Mouse (Mus musculus) C2C12 (cell line): ENCODE results near the gene Acbd3. TPM values are rescaled to one million over a fixed set of nuclear protein-coding genes. Genes with fewer than 3 reads are reported as not detected.

Source experiments
- H3K27me3 ChIP-seq: one replicate; pipeline ENCODE4 v1.6.1; 2011; ENCODE audit not compliant: control insufficient read depth, insufficient read depth, insufficient read length
- H3K36me3 ChIP-seq: one replicate; pipeline ENCODE4 v1.6.1; 2011; ENCODE audit not compliant: control insufficient read depth, insufficient read depth
- H3K4me3 ChIP-seq: one replicate; pipeline ENCODE4 v1.5.1; 2011; ENCODE audit warnings: mild to moderate bottlenecking, control low read depth; ENCODE audit not compliant: poor library complexity, insufficient read depth, severe bottlenecking
- H3K79me2 ChIP-seq: one replicate; pipeline ENCODE4 v1.6.1; 2011; ENCODE audit not compliant: control insufficient read depth, insufficient read depth
- H3K79me3 ChIP-seq: one replicate; pipeline ENCODE4 v1.6.1; 2011; ENCODE audit warnings: low read depth, control low read depth
- H3ac ChIP-seq: one replicate; pipeline ENCODE3; 2011; ENCODE audit warnings: low read depth; ENCODE audit not compliant: control insufficient read depth, insufficient read length
- CEBPB ChIP-seq: IDR thresholded peaks from one replicate; pipeline ENCODE4 v1.6.1; 2011; ENCODE audit warnings: low read depth, mild to moderate bottlenecking, control low read depth, moderate library complexity
- CTCF ChIP-seq: IDR thresholded peaks from one replicate; pipeline ENCODE4 v1.5.1; 2011; ENCODE audit not compliant: control insufficient read depth, insufficient read depth, insufficient read length
- FOSL1 ChIP-seq: IDR thresholded peaks from one replicate; pipeline ENCODE4 v1.8.0; 2011; ENCODE audit warnings: mild to moderate bottlenecking, low read length; ENCODE audit not compliant: poor library complexity, insufficient read depth, severe bottlenecking
- MAX ChIP-seq: IDR thresholded peaks from one replicate; pipeline ENCODE4 v1.6.1; 2011; ENCODE audit warnings: mild to moderate bottlenecking, control low read depth
- MYOD1 ChIP-seq: IDR thresholded peaks from one replicate; pipeline ENCODE4 v1.6.1; 2011; ENCODE audit warnings: low read depth; ENCODE audit not compliant: control insufficient read depth, insufficient read length
- MYOG ChIP-seq: IDR thresholded peaks from one replicate; pipeline ENCODE4 v1.6.1; 2011; ENCODE audit not compliant: control insufficient read depth, insufficient read length; ENCODE audit errors: extremely low read depth
- USF1 ChIP-seq: IDR thresholded peaks from one replicate; pipeline ENCODE4 v1.6.1; 2011; ENCODE audit warnings: low read depth, mild to moderate bottlenecking, control low read depth, moderate library complexity
- long read RNA-seq, 2 experiments: library from polyadenylated mRNA; unstranded; transcript quantifications; one replicate each; pipeline ENCODE4 v2.0.0; 2019 to 2020
- polyA plus RNA-seq: library from polyadenylated mRNA; unstranded; fragments of >200 nt; fragmentation: generic; extraction: Trizol; gene quantifications from one replicate; pipeline ENCODE4 v1.2.1, GENCODE M21; 2012; ENCODE audit warnings: missing spikeins

The Acbd3 gene
- 13.2 TPM for polyA plus RNA-seq
- long read RNA-seq, experiment 1, partial matches to known transcripts = 9 of 9 reads
- long read RNA-seq, experiment 1, other reads (novel, unspliced or antisense) = 0 of 9 reads
- long read RNA-seq, experiment 2, partial matches to known transcripts = 6 of 9 reads
- long read RNA-seq, experiment 2, other reads (novel, unspliced or antisense) = 3 of 9 reads

DNA sequence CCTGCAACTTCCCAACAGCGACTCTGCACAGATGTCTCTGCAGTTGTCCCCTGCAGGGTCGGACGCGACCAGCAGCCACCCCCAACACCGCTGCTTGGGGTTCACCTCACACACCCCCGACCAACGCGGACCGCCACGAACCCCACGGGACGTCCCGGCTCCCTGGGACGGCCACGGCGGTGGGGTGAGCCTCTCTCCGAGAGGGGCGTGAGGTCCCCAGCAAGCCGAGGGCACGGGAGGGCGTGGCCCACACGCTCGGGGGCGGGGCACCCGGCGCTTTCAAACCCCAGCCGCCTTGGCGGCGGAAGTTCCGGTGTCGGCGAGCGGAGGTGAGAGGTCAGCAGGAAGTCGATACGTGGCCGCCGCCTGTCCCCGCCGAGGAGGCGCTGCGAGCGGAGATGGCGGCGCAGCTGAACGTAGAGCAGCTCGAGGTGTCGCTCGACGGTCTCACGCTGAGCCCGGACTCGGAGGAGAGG lies at the start of gene Acbd3:
Gene Acbd3, plus strand, starts transcription at position 340 of the 476 bp plus-strand sequence.
- Histone ChIP-seq H3K79me3 (peaks cover 45% of the 10 kb centered on the region), H3ac (peak within 1 kb of the TSS; percentile 82), H3K36me3 (no peaks in the 10 kb centered on the region), H3K4me3 (peak within 1 kb of the TSS; percentile 82), H3K27me3 (no peaks in the 10 kb centered on the region), H3K79me2 (peaks cover 47% of the 10 kb centered on the region)
- TF ChIP-seq USF1 (no peak), MYOG (no peak), FOSL1 (no peak), CTCF (no peak)

DNA sequence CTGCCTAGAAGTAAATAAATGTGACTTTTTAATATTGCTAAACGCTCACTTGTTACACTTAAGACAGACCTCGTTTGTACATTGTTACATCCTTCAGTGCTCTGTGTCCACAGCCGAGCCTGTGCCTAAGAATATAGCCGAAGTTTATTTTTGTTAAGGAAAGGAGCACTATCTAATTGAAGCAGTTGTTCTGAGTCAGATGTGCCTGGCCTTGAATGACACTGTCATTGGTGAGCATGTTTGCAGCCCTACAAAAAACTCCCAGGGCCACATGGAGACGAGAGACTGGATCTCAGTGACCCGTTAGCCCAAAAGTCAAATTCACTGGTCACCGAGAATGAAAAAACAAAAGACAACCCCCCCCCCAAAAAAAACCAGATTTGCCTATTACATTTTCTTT lies 34.6 kb upstream of the Acbd3 start:
- no peaks in the 10 kb centered on the region for H3K79me2 ChIP-seq
- no peak for TF ChIP-seq MYOD1
- no peak for TF ChIP-seq CTCF
- no peak for TF ChIP-seq MYOG
- no peak for TF ChIP-seq CEBPB
- no peak for TF ChIP-seq FOSL1
- TF ChIP-seq MAX = no peak
- no peak for TF ChIP-seq USF1

GRCm38 (mm10) chr1:180696626-180697352 lies 29.1 kb upstream of the Acbd3 start, which contains the start of gene Mixl1:
Gene Mixl1 (minus strand): TSS chr1:180697034.
- H3K4me3 ChIP-seq = no peak within 1 kb of the TSS
- TF ChIP-seq FOSL1 (no peak), CTCF (no peak), USF1 (no peak), MYOD1 (no peak), CEBPB (no peak), MYOG (no peak), MAX (no peak)
- H3ac ChIP-seq = no peak within 1 kb of the TSS
- H3K79me3 ChIP-seq = no peaks in the 10 kb centered on the region
- H3K79me2 ChIP-seq = no peaks in the 10 kb centered on the region
- H3K36me3 ChIP-seq = peaks cover 9% of the 10 kb centered on the region
- H3K27me3 ChIP-seq = peaks cover 24% of the 10 kb centered on the region

More for the DNA sequence above, 34.6 kb upstream of the Acbd3 start:
- Histone ChIP-seq H3ac (no peak overlapping the region), H3K36me3 (peaks cover 54% of the 10 kb centered on the region), H3K27me3 (peaks cover 5% of the 10 kb centered on the region), H3K79me3 (no peaks in the 10 kb centered on the region), H3K4me3 (no peak overlapping the region)

DNA sequence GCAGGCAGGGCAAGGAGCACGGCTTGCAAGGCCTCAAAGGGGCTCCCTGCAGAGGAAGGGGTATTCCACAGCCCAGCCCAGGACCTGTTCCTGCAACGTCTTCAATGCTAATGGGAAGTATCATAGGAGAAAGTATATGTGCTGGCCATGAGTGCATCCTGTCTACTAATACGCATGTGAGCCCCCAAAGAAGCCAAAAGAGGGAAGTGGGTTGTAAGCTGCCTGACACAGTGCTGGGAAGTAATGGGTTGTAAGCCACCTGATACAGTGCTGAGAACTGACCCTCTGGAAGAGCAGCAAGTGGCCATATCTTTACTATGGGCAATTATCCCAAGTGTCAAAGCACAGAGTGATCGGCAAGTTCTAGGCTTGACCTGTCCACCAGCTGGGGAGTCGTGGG lies 27.8 kb upstream of the Acbd3 start:
- TF ChIP-seq CEBPB (no peak), MYOG (no peak), MAX (no peak), MYOD1 (no peak), FOSL1 (no peak), CTCF (no peak), USF1 (no peak)
- Histone ChIP-seq H3K79me2 (no peaks in the 10 kb centered on the region), H3K79me3 (no peaks in the 10 kb centered on the region), H3ac (no peak overlapping the region), H3K4me3 (no peak overlapping the region), H3K27me3 (peaks cover 24% of the 10 kb centered on the region), H3K36me3 (no peaks in the 10 kb centered on the region)

DNA sequence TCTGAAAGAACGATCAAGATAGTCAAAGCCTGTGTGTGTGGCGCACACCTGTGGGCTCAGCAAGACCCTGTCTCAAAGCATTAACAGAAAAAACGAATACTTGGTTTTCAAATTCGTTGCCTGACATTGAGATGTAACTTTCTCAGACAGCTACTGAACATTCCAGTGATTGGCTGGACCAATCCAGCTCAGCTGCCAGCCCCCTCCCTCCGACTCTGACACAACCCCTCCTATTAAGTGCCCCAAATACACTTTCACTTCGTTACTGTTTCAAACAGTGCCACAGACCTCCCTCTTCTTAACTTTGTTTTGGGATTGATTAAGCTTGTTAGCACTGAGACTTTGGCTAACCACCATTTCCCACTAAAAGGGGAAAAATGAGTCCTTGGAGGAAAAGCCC lies 22.4 kb upstream of the Acbd3 start:
- H3ac ChIP-seq = no peak overlapping the region
- no peak overlapping the region for H3K4me3 ChIP-seq
- no peaks in the 10 kb centered on the region for H3K27me3 ChIP-seq
- H3K79me3 ChIP-seq = no peaks in the 10 kb centered on the region
- no peaks in the 10 kb centered on the region for H3K36me3 ChIP-seq
- TF ChIP-seq USF1 (no peak), FOSL1 (no peak), MAX (no peak), CTCF (no peak), MYOD1 (no peak), CEBPB (no peak), MYOG (no peak)
- no peaks in the 10 kb centered on the region for H3K79me2 ChIP-seq
